Mouse (Mus musculus): ENCODE data around the gene Olfr875. TPM values are rescaled to one million over a fixed set of nuclear protein-coding genes. Genes with fewer than 3 reads are reported as not detected.

Gene Olfr875
- total RNA-seq, 2 experiments from 2014 or later: not detected

Other genes starting within 250 kb of the Olfr875 start
- gene Esam, start 243.8 kb upstream of the Olfr875 start, total RNA-seq (2015): 0.27 and 0.36 TPM in 2 replicates
- not detected in 2 replicates for gene Esam, start 243.8 kb upstream of the Olfr875 start, total RNA-seq (2017)
- gene Vsig2, start 232.6 kb upstream of the Olfr875 start, total RNA-seq (2015): not detected in 2 replicates
- gene Vsig2, start 232.6 kb upstream of the Olfr875 start, total RNA-seq (2017): not detected in 2 replicates
- 0.25 and 1.4 TPM in 2 replicates for gene Nrgn, start 219.0 kb upstream of the Olfr875 start, total RNA-seq (2015)
- gene Nrgn, start 219.0 kb upstream of the Olfr875 start, total RNA-seq (2017): not detected in 2 replicates
- 10.2 and 10.9 TPM in 2 replicates for gene Siae, start 216.2 kb upstream of the Olfr875 start, total RNA-seq (2015)
- 9.1 and 9.8 TPM in 2 replicates for gene Siae, start 216.2 kb upstream of the Olfr875 start, total RNA-seq (2017)
- 2.3 and 2.7 TPM in 2 replicates for gene Spa17, start 158.1 kb upstream of the Olfr875 start, total RNA-seq (2015)
- 3.6 TPM in 1 of 2 replicates, not detected in the other for gene Spa17, start 158.1 kb upstream of the Olfr875 start, total RNA-seq (2017)
- gene Tbrg1, start 114.5 kb upstream of the Olfr875 start, total RNA-seq (2015): 10.7 and 14.9 TPM in 2 replicates
- 12.8 and 18.6 TPM in 2 replicates for gene Tbrg1, start 114.5 kb upstream of the Olfr875 start, total RNA-seq (2017)
- not detected in 2 replicates for gene Panx3, start 102.6 kb upstream of the Olfr875 start, total RNA-seq (2015)
- gene Panx3, start 102.6 kb upstream of the Olfr875 start, total RNA-seq (2017): not detected in 2 replicates
- gene Olfr160, start 55.6 kb upstream of the Olfr875 start, total RNA-seq (2015): not detected in 2 replicates
- not detected in 2 replicates for gene Olfr160, start 55.6 kb upstream of the Olfr875 start, total RNA-seq (2017)
- gene Olfr874, start 26.8 kb upstream of the Olfr875 start, total RNA-seq (2015): not detected in 2 replicates
- not detected in 2 replicates for gene Olfr874, start 26.8 kb upstream of the Olfr875 start, total RNA-seq (2017)
- not detected in 2 replicates for gene Olfr876, start 31.2 kb downstream of the Olfr875 start, total RNA-seq (2015)
- not detected in 2 replicates for gene Olfr876, start 31.2 kb downstream of the Olfr875 start, total RNA-seq (2017)
- gene Olfr877, start 82.4 kb downstream of the Olfr875 start, total RNA-seq (2015): not detected in 2 replicates
- gene Olfr877, start 82.4 kb downstream of the Olfr875 start, total RNA-seq (2017): not detected in 2 replicates
- gene Olfr145, start 124.9 kb downstream of the Olfr875 start, total RNA-seq (2015): not detected in 2 replicates
- gene Olfr145, start 124.9 kb downstream of the Olfr875 start, total RNA-seq (2017): not detected in 2 replicates
- gene Olfr878, start 146.0 kb downstream of the Olfr875 start, total RNA-seq (2015): not detected in 2 replicates
- gene Olfr878, start 146.0 kb downstream of the Olfr875 start, total RNA-seq (2017): not detected in 2 replicates
- not detected in 2 replicates for gene Olfr881, start 220.0 kb downstream of the Olfr875 start, total RNA-seq (2015)
- gene Olfr881, start 220.0 kb downstream of the Olfr875 start, total RNA-seq (2017): not detected in 2 replicates